Comparison of ENCODE assay signal across 9 mouse cellular contexts in genomic region chr3:93519856-93520329, GRCm38 (mm10). TPM values are rescaled to one million over a fixed set of nuclear protein-coding genes. Genes with fewer than 3 reads are reported as not detected.
A peak's percentile ranks its signal among the peaks of the same experiment; 100 is the strongest.
DNase-seq lines count a peak whose midpoint lies in the region; ATAC-seq and TF ChIP-seq lines count a peak whose summit lies in the region.
"Had no signal": no experiment of that assay in that cellular context is flagged by ENCODE, and none has a peak within 500 bp of the region (broad histone marks: within the 10 kb centered on the region; RNA-seq: fewer than 3 reads in every experiment).

No protein-coding gene starts in this region.

- in situ Hi-C loops in ES-E14 (cut with MboI; ENCODE audit: low sequenced_read_pairs in 2 of 2, unreplicated experiment in 2 of 2) = no loop called here

- H3K4me3 ChIP-seq in heart, embryonic 10.5 days = peak overlapping the region; percentile 73
- peak overlapping the region; percentile 65 to 71; a peak in 2 of 4 replicates for H3K4me3 ChIP-seq in ES-E14 (ENCODE audit: insufficient read depth in 1 of 2, low read depth in 1 of 2, low read length in 2 of 2, poor library complexity in 1 of 2, severe bottlenecking in 1 of 2)
- peak overlapping the region; percentile 46; the same call in 1 of the 2 replicates for H3K4me3 ChIP-seq in hindbrain, embryonic 13.5 days
- peak overlapping the region; percentile 67 for H3K4me3 ChIP-seq in midbrain, embryonic 10.5 days

- peaks cover 5% of the 10 kb centered on the region; the same call in 1 of the 2 replicates for H3K4me1 ChIP-seq in heart, embryonic 10.5 days
- H3K4me1 ChIP-seq in ES-E14 (ENCODE audit: control insufficient read depth in 2 of 2, insufficient read depth in 2 of 2, low read length in 2 of 2, poor library complexity in 1 of 2) = peaks cover 0 to 7% of the 10 kb centered on the region in 2 experiments; a peak in 1 of 4 replicates
- H3K4me1 ChIP-seq in hindbrain, embryonic 13.5 days (replicated peaks) = peaks cover 11% of the 10 kb centered on the region
- peaks cover 10% of the 10 kb centered on the region for H3K4me1 ChIP-seq in midbrain, embryonic 10.5 days

- H3K27me3 ChIP-seq in heart, embryonic 10.5 days (ENCODE audit: insufficient read depth, poor library complexity, severe bottlenecking) = no peaks in the 10 kb centered on the region
- peaks cover 15% of the 10 kb centered on the region; the same call in 1 of the 2 replicates for H3K27me3 ChIP-seq in hindbrain, embryonic 13.5 days
- peaks cover 11% of the 10 kb centered on the region for H3K27me3 ChIP-seq in midbrain, embryonic 10.5 days (ENCODE audit: low read depth, poor library complexity, severe bottlenecking)

- DNase-seq in heart, embryonic 10.5 days (ENCODE audit: low spot score) = no peak
- no peak for DNase-seq in heart, adult 8-10 months (ENCODE audit: low spot score)
- no peak for DNase-seq in ES-E14 (ENCODE audit: low read depth, low spot score)
- DNase-seq in midbrain, embryonic 10.5 days (ENCODE audit: low spot score) = no peak
- DNase-seq in adrenal gland, adult 8-10 months = no peak
- no peak for DNase-seq in layer of hippocampus, postnatal 36 days
- DNase-seq in layer of hippocampus, adult 18-20 months (ENCODE audit: low spot score in 2 of 2) = no peak

- 50% methylated on average over 5 of the region's 5 CpGs for WGBS in heart, embryonic 10.5 days
- WGBS in hindbrain, embryonic 13.5 days = 56% methylated on average over 5 of the region's 5 CpGs
- 56% methylated on average over 5 of the region's 5 CpGs for WGBS in midbrain, embryonic 10.5 days

- H3K9me3 ChIP-seq in heart, embryonic 10.5 days = no peaks in the 10 kb centered on the region
- no peaks in the 10 kb centered on the region for H3K9me3 ChIP-seq in ES-E14 (ENCODE audit: control insufficient read depth, insufficient read depth, low read depth, low read length)
- no peaks in the 10 kb centered on the region for H3K9me3 ChIP-seq in hindbrain, embryonic 13.5 days
- no peaks in the 10 kb centered on the region for H3K9me3 ChIP-seq in midbrain, embryonic 10.5 days (replicated peaks)

- peak overlapping the region; percentile 38; the same call in 1 of the 2 replicates for H3K9ac ChIP-seq in ES-E14 (ENCODE audit: insufficient read depth, low read depth, low read length, poor library complexity, severe bottlenecking)
- no peak overlapping the region for H3K9ac ChIP-seq in hindbrain, embryonic 13.5 days

- H3K36me3 ChIP-seq in heart, embryonic 10.5 days = peaks cover 9% of the 10 kb centered on the region
- 0 out of 2 replicates have a peak, but pooled peaks cover 2% of the 10 kb centered on the region for H3K36me3 ChIP-seq in ES-E14 (ENCODE audit: control insufficient read depth, insufficient read depth, low read length, poor library complexity, severe bottlenecking)
- H3K36me3 ChIP-seq in hindbrain, embryonic 13.5 days = no peaks in the 10 kb centered on the region
- H3K36me3 ChIP-seq in midbrain, embryonic 10.5 days = no peaks in the 10 kb centered on the region

- peak overlapping the region; percentile 75 for H3K4me2 ChIP-seq in hindbrain, embryonic 13.5 days

- H3K27ac ChIP-seq in heart, embryonic 10.5 days = peak overlapping the region; percentile 90; the same call in 1 of the 2 replicates
- no peak overlapping the region for H3K27ac ChIP-seq in ES-E14 (ENCODE audit: insufficient read depth, low read depth, low read length, poor library complexity, severe bottlenecking)
- H3K27ac ChIP-seq in hindbrain, embryonic 13.5 days = no peak overlapping the region
- H3K27ac ChIP-seq in midbrain, embryonic 10.5 days (replicated peaks) = peak overlapping the region; percentile 76; the same call in 1 of the 2 replicates

- peak; percentile 14; the same call in 1 of the 2 replicates for ATAC-seq in hindbrain, embryonic 13.5 days (ENCODE audit: low FRiP score)

TF ChIP-seq in ES-E14, 5 proteins besides CTCF, POLR2A, EP300 and RAD21:
- TF ChIP-seq HCFC1 (IDR thresholded peaks at IDR 0.05; ENCODE audit: borderline replicate concordance, insufficient read depth, low read length) = no peak
- no peak for TF ChIP-seq MAFK (IDR thresholded peaks at IDR 0.05; ENCODE audit: insufficient read depth, low read depth, low read length)
- no peak for TF ChIP-seq ZNF384 (IDR thresholded peaks at IDR 0.05; ENCODE audit: low read depth, low read length)
- TF ChIP-seq ZC3H11A (IDR thresholded peaks at IDR 0.05; ENCODE audit: borderline replicate concordance, low read depth, low read length) = no peak
- no peak for TF ChIP-seq CHD2 (IDR thresholded peaks at IDR 0.05; ENCODE audit: low read depth, low read length)

RNA-seq across cellular contexts. Expression of gene S100a11, which starts 0.4 kb away (rescaled TPM):
- polyA plus RNA-seq in heart, embryonic 10.5 days (2016; fragmentation: Nextera tagmentation; extraction: Ambion mirVana) = 430 and 549 TPM in 2 replicates
- total RNA-seq in heart, adult 8-10 months (2022) = 10 to 100 TPM; 59.3 to 66.7 (median 61.4) TPM
- total RNA-seq in ES-E14 (2012; rRNA removed) = 14.4 and 37.2 TPM in 2 replicates
- 225 and 247 TPM in 2 replicates for polyA plus RNA-seq in hindbrain, embryonic 13.5 days (2015; fragmentation: Nextera tagmentation; extraction: Ambion mirVana)
- polyA plus RNA-seq in midbrain, embryonic 10.5 days (2016; fragmentation: Nextera tagmentation; extraction: Ambion mirVana) = 245 and 305 TPM in 2 replicates
- total RNA-seq in adrenal gland, adult 8-10 months (2022) = 100 to 1,000 TPM; 161 to 194 (median 182) TPM
- total RNA-seq in layer of hippocampus, postnatal 36 days (2021) = 1 to 10 TPM; 3.8 to 8.2 TPM
- total RNA-seq in layer of hippocampus, adult 18-20 months (2021) = 1 to 10 TPM; 7.1 to 8.3 TPM

RNA-seq across cellular contexts. Expression of gene S100a10, which starts 35.0 kb away (rescaled TPM):
- 192 and 203 TPM in 2 replicates for polyA plus RNA-seq in heart, embryonic 10.5 days (2016; fragmentation: Nextera tagmentation; extraction: Ambion mirVana)
- 10 to 100 TPM; 50.9 to 79.4 (median 56.8) TPM for total RNA-seq in heart, adult 8-10 months (2022)
- 152 and 388 TPM in 2 replicates for total RNA-seq in ES-E14 (2012; rRNA removed)
- 191 and 200 TPM in 2 replicates for polyA plus RNA-seq in hindbrain, embryonic 13.5 days (2015; fragmentation: Nextera tagmentation; extraction: Ambion mirVana)
- polyA plus RNA-seq in midbrain, embryonic 10.5 days (2016; fragmentation: Nextera tagmentation; extraction: Ambion mirVana) = 153 and 169 TPM in 2 replicates
- 100 to 1,000 TPM; 108 to 159 (median 130) TPM for total RNA-seq in adrenal gland, adult 8-10 months (2022)
- 10 to 100 TPM; 16.7 to 20.6 TPM for total RNA-seq in layer of hippocampus, postnatal 36 days (2021)
- total RNA-seq in layer of hippocampus, adult 18-20 months (2021) = 10 to 100 TPM; 21.4 to 23.5 TPM

RNA-seq across cellular contexts. Expression of gene Tchhl1, which starts 51.3 kb away (rescaled TPM):
- not detected in 2 replicates for polyA plus RNA-seq in heart, embryonic 10.5 days (2016; fragmentation: Nextera tagmentation; extraction: Ambion mirVana)
- total RNA-seq in heart, adult 8-10 months (2022) = not detected
- not detected in 2 replicates for total RNA-seq in ES-E14 (2012; rRNA removed)
- not detected in 2 replicates for polyA plus RNA-seq in hindbrain, embryonic 13.5 days (2015; fragmentation: Nextera tagmentation; extraction: Ambion mirVana)
- not detected in 2 replicates for polyA plus RNA-seq in midbrain, embryonic 10.5 days (2016; fragmentation: Nextera tagmentation; extraction: Ambion mirVana)
- 1 to 10 TPM in 1 of 4 experiments, under 1 TPM in 2, not detected in 1; 0.22 to 1.6 (median 0.94) TPM for total RNA-seq in adrenal gland, adult 8-10 months (2022)
- total RNA-seq in layer of hippocampus, postnatal 36 days (2021) = not detected
- total RNA-seq in layer of hippocampus, adult 18-20 months (2021) = not detected
- polyA plus RNA-seq: macrophage had no signal

Comparison
In these comparisons a context has a peak if more than half of its experiments do, and no peak if none do; other contexts are left out.
1. H3K27ac ChIP-seq: peak in heart, embryonic 10.5 days (single experiment) and midbrain, embryonic 10.5 days (single experiment); none in ES-E14 (single experiment) and hindbrain, embryonic 13.5 days (single experiment).
2. Peak in every context shown above with its lines, with median percentiles within 50 percentile points of each other: H3K4me3 ChIP-seq.